9 mouse cellular contexts compared by ENCODE assay signal in the genomic region with DNA sequence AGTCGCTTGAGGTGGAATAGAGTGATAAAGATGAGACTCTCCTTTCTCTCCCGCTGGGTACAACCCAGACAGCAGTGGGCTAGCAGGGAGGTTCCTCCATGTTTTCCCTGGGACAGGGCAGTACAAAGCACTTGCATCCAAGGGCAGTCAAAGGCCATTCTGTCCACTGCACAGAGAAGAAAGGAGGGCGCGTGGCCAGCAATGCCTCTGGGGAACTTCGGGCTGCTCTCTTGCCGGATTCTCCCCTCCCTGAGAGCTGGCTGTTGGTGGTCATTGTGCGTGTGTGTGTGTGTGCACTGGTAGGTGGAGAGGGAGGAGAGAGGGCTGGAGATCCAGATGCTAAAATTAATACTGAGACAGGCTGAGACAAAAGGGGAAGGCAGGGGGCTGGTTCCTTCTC. TPM values are rescaled to one million over a fixed set of nuclear protein-coding genes. Genes with fewer than 3 reads are reported as not detected.
DNase-seq lines count a peak whose midpoint lies in the region; ATAC-seq lines count a peak whose summit lies in the region.
"Had no signal": no experiment of that assay in that cellular context is flagged by ENCODE, and none has a peak within 500 bp of the region (broad histone marks: within the 10 kb centered on the region; RNA-seq: fewer than 3 reads in every experiment).

No protein-coding gene starts in this region.

- peaks cover 67% of the 10 kb centered on the region for H3K27me3 ChIP-seq in embryonic facial prominence, embryonic 10.5 days (replicated peaks; ENCODE audit: low read depth, poor library complexity, severe bottlenecking)
- peaks cover 48% of the 10 kb centered on the region for H3K27me3 ChIP-seq in liver, embryonic 16.5 days (ENCODE audit: control insufficient read depth, insufficient read depth, low read depth, low read length)

- intact Hi-C loops in heart, postnatal 10 days (cut with DNase I): loop anchor here (2.0 kb wide), 1 partner anchor 298 kb away; no protein-coding TSS in a partner anchor

- peak; percentile 57 for DNase-seq in layer of hippocampus, adult 11-12 months (ENCODE audit: low spot score)
- DNase-seq in layer of hippocampus, postnatal 25 days (ENCODE audit: extremely low spot score in 1 of 2, low spot score in 1 of 2): no peak
- DNase-seq in embryonic facial prominence, embryonic 10.5 days (ENCODE audit: low spot score): no peak
- peak; percentile 77 to 82 for DNase-seq in heart, postnatal 10 days
- DNase-seq in right cerebral cortex, postnatal 10 days (ENCODE audit: low spot score in 2 of 2): no peak
- DNase-seq in layer of hippocampus, adult 8-10 months (ENCODE audit: low spot score in 2 of 2): no peak
- DNase-seq in thymus, postnatal 0 days (ENCODE audit: low spot score): no peak

- no peak overlapping the region for H3K9ac ChIP-seq in liver, embryonic 16.5 days (ENCODE audit: low read depth, low read length)

- H3K4me2 ChIP-seq in liver, embryonic 16.5 days (ENCODE audit: low read depth, low read length): peak overlapping the region; percentile 97

- 42% methylated on average over 7 of the region's 7 CpGs for WGBS in embryonic facial prominence, embryonic 10.5 days
- WGBS in liver, embryonic 16.5 days (ENCODE audit: insufficient replicate concordance): 47% methylated on average over 7 of the region's 7 CpGs

- ATAC-seq in liver, embryonic 16.5 days (ENCODE audit: low read depth): no peak

- H3K4me1 ChIP-seq in embryonic facial prominence, embryonic 10.5 days: peaks cover 41% of the 10 kb centered on the region
- peaks cover 16% of the 10 kb centered on the region for H3K4me1 ChIP-seq in liver, embryonic 16.5 days (ENCODE audit: control insufficient read depth, low read depth, low read length)

- H3K9me3 ChIP-seq in embryonic facial prominence, embryonic 10.5 days: no peaks in the 10 kb centered on the region
- H3K9me3 ChIP-seq in liver, embryonic 16.5 days (replicated peaks; ENCODE audit: control insufficient read depth, low read length): no peaks in the 10 kb centered on the region

- no peak overlapping the region for H3K27ac ChIP-seq in embryonic facial prominence, embryonic 10.5 days (replicated peaks)
- H3K27ac ChIP-seq in liver, embryonic 16.5 days (ENCODE audit: low read length): no peak overlapping the region

- H3K36me3 ChIP-seq in embryonic facial prominence, embryonic 10.5 days (replicated peaks): no peaks in the 10 kb centered on the region
- no peaks in the 10 kb centered on the region for H3K36me3 ChIP-seq in liver, embryonic 16.5 days (ENCODE audit: control insufficient read depth, insufficient read depth)

- 0 out of 2 replicates have a peak overlapping the region, but pooled peaks have one; percentile 72 for H3K4me3 ChIP-seq in embryonic facial prominence, embryonic 10.5 days
- H3K4me3 ChIP-seq in liver, embryonic 16.5 days (ENCODE audit: low read depth, low read length): peak overlapping the region; percentile 75

RNA-seq across cellular contexts. Expression of a gene that starts 3.8 kb away (rescaled TPM):
- total RNA-seq in layer of hippocampus, postnatal 25 days (2021): not detected
- 0.68 TPM in 1 of 2 replicates, not detected in the other for polyA plus RNA-seq in embryonic facial prominence, embryonic 10.5 days (2016; fragmentation: Nextera tagmentation; extraction: Ambion mirVana)
- total RNA-seq in heart, postnatal 10 days (2021): not detected
- 1.7 and 2.4 TPM in 2 replicates for polyA plus RNA-seq in liver, embryonic 16.5 days (2015; fragmentation: Nextera tagmentation; extraction: Ambion mirVana)
- total RNA-seq in layer of hippocampus, adult 8-10 months (2022): under 1 TPM in 2 of 4 experiments, not detected in 2; 0.40 to 0.51 TPM
- 2.2 and 2.7 TPM in 2 replicates for polyA plus RNA-seq in thymus, postnatal 0 days (2015; fragmentation: Nextera tagmentation; extraction: Ambion mirVana)

RNA-seq across cellular contexts. Expression of a gene that starts 12.0 kb away (rescaled TPM):
- under 1 TPM; 0.20 to 0.26 TPM for total RNA-seq in layer of hippocampus, postnatal 25 days (2021)
- polyA plus RNA-seq in embryonic facial prominence, embryonic 10.5 days (2016; fragmentation: Nextera tagmentation; extraction: Ambion mirVana): not detected in 2 replicates
- not detected for total RNA-seq in heart, postnatal 10 days (2021)
- polyA plus RNA-seq in liver, embryonic 16.5 days (2015; fragmentation: Nextera tagmentation; extraction: Ambion mirVana): not detected in 2 replicates
- total RNA-seq in layer of hippocampus, adult 8-10 months (2022): under 1 TPM; 0.43 to 0.56 (median 0.48) TPM
- 0.12 and 0.21 TPM in 2 replicates for polyA plus RNA-seq in thymus, postnatal 0 days (2015; fragmentation: Nextera tagmentation; extraction: Ambion mirVana)
- polyA plus RNA-seq: Patski had no signal

RNA-seq across cellular contexts. Expression of a gene that starts 21.6 kb away (rescaled TPM):
- 1 to 10 TPM; 2.8 to 3.4 TPM for total RNA-seq in layer of hippocampus, postnatal 25 days (2021)
- polyA plus RNA-seq in embryonic facial prominence, embryonic 10.5 days (2016; fragmentation: Nextera tagmentation; extraction: Ambion mirVana): 1.3 and 1.5 TPM in 2 replicates
- total RNA-seq in heart, postnatal 10 days (2021): 1 to 10 TPM; 7.4 to 8.4 TPM
- 0.37 and 0.42 TPM in 2 replicates for polyA plus RNA-seq in liver, embryonic 16.5 days (2015; fragmentation: Nextera tagmentation; extraction: Ambion mirVana)
- 1 to 10 TPM; 2.9 to 3.8 (median 3.7) TPM for total RNA-seq in layer of hippocampus, adult 8-10 months (2022)
- polyA plus RNA-seq in thymus, postnatal 0 days (2015; fragmentation: Nextera tagmentation; extraction: Ambion mirVana): 1.4 and 2.3 TPM in 2 replicates

RNA-seq across cellular contexts. Expression of a gene that starts 31.7 kb away (rescaled TPM):
- 10 to 100 TPM; 61.7 to 80.3 TPM for total RNA-seq in layer of hippocampus, postnatal 25 days (2021)
- polyA plus RNA-seq in embryonic facial prominence, embryonic 10.5 days (2016; fragmentation: Nextera tagmentation; extraction: Ambion mirVana): 12.4 and 12.7 TPM in 2 replicates
- total RNA-seq in heart, postnatal 10 days (2021): 10 to 100 TPM; 39.8 to 46.3 TPM
- 4.1 and 4.2 TPM in 2 replicates for polyA plus RNA-seq in liver, embryonic 16.5 days (2015; fragmentation: Nextera tagmentation; extraction: Ambion mirVana)
- 10 to 100 TPM; 67.6 to 80.2 (median 69.6) TPM for total RNA-seq in layer of hippocampus, adult 8-10 months (2022)
- polyA plus RNA-seq in thymus, postnatal 0 days (2015; fragmentation: Nextera tagmentation; extraction: Ambion mirVana): 6.9 and 10.2 TPM in 2 replicates

RNA-seq across cellular contexts. Expression of a gene that starts 32.3 kb away (rescaled TPM):
- total RNA-seq in layer of hippocampus, postnatal 25 days (2021): 100 to 1,000 TPM; 222 to 242 TPM
- 2.6 and 3.1 TPM in 2 replicates for polyA plus RNA-seq in embryonic facial prominence, embryonic 10.5 days (2016; fragmentation: Nextera tagmentation; extraction: Ambion mirVana)
- 10 to 100 TPM; 25.7 to 25.9 TPM for total RNA-seq in heart, postnatal 10 days (2021)
- 0.02 and 0.07 TPM in 2 replicates for polyA plus RNA-seq in liver, embryonic 16.5 days (2015; fragmentation: Nextera tagmentation; extraction: Ambion mirVana)
- 100 to 1,000 TPM; 202 to 211 (median 208) TPM for total RNA-seq in layer of hippocampus, adult 8-10 months (2022)
- polyA plus RNA-seq in thymus, postnatal 0 days (2015; fragmentation: Nextera tagmentation; extraction: Ambion mirVana): 0.24 and 0.26 TPM in 2 replicates

Comparison
In these comparisons a context has a peak if more than half of its experiments do, and no peak if none do; other contexts are left out.
1. DNase-seq: peak in layer of hippocampus, adult 11-12 months (single experiment) and heart, postnatal 10 days (2 of 2); none in layer of hippocampus, postnatal 25 days (0 of 2), embryonic facial prominence, embryonic 10.5 days (single experiment), right cerebral cortex, postnatal 10 days (0 of 2), layer of hippocampus, adult 8-10 months (0 of 2) and thymus, postnatal 0 days (single experiment).